Comparison of ENCODE assay signal across 10 mouse cellular contexts in the genomic region with DNA sequence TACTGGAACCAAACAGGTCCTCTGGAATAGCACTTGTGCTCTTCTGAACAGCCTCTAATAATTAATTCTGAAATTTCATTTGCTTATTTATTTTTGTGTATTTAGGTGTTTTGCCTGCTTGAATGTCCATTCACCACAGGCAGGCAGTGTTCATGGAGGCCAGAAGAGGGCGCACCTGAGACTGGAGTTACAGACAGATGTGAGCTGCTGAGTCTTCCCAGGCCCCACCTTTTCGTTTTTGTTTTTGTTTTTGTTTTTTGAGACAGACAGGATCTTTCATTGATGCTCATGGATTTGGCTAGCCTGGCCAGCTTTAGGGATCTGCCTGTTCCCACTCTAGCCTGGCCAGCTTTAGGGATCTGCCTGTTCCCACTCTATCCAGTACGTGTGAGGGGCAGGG. TPM values are rescaled to one million over a fixed set of nuclear protein-coding genes. Genes with fewer than 3 reads are reported as not detected.
DNase-seq lines count a peak whose midpoint lies in the region; ATAC-seq and TF ChIP-seq lines count a peak whose summit lies in the region.
"Had no signal": no experiment of that assay in that cellular context is flagged by ENCODE, and none has a peak within 500 bp of the region (broad histone marks: within the 10 kb centered on the region; RNA-seq: fewer than 3 reads in every experiment).

No protein-coding gene starts in this region.

- no peak overlapping the region for H3K4me3 ChIP-seq in cortical plate, adult 2 months (ENCODE audit: insufficient read depth, low read length)

- peak; percentile 49 for DNase-seq in embryo, embryonic 10 days (ENCODE audit: low spot score)
- no peak for DNase-seq in embryo, embryonic 9.5 days (ENCODE audit: extremely low spot score)
- DNase-seq in right cerebral cortex, adult 18-20 months = peak; percentile 33
- no peak for DNase-seq in right cerebral cortex, postnatal 36 days (ENCODE audit: low spot score in 2 of 2)
- DNase-seq in kidney, postnatal 36 days = peak; percentile 54 to 84
- DNase-seq in retina, embryonic 14.5 days (ENCODE audit: low spot score) = peak; percentile 43

- H3K4me1 ChIP-seq in cortical plate, adult 2 months (ENCODE audit: control insufficient read depth, insufficient read depth, low read length) = peaks cover 2% of the 10 kb centered on the region; the same call in 1 of the 2 replicates

- H3K27ac ChIP-seq in cortical plate, adult 2 months (ENCODE audit: insufficient read depth, low read length) = no peak overlapping the region

- no peak for ATAC-seq in activated CD4-positive, CD25-positive, alpha-beta regulatory T cell, adult 4 months

- TF ChIP-seq POLR2A in cortical plate, adult 2 months (IDR thresholded peaks at IDR 0.05; ENCODE audit: extremely low read depth, insufficient read depth, low read length) = no peak

- TF ChIP-seq CTCF in cortical plate, adult 2 months (IDR thresholded peaks at IDR 0.05; ENCODE audit: extremely low read depth, insufficient read depth, low read length) = peak; percentile 56

RNA-seq across cellular contexts. Expression of a gene that starts 9.6 kb away (rescaled TPM):
- polyA plus RNA-seq in cortical plate, adult 2 months (2012; rRNA removed) = 1.0 and 1.1 TPM in 2 replicates
- polyA plus RNA-seq in activated CD4-positive, CD25-positive, alpha-beta regulatory T cell, adult 4 months (2017; shearing (Covaris generic)) = not detected

RNA-seq across cellular contexts. Expression of a gene that starts 24.6 kb away (rescaled TPM):
- 0.95 and 1.8 TPM in 2 replicates for polyA plus RNA-seq in cortical plate, adult 2 months (2012; rRNA removed)
- 1 to 10 TPM in 1 of 2 experiments, not detected in 1; 1.8 TPM for polyA plus RNA-seq in activated CD4-positive, CD25-positive, alpha-beta regulatory T cell, adult 4 months (2017; shearing (Covaris generic))

RNA-seq across cellular contexts. Expression of a gene that starts 31.5 kb away (rescaled TPM):
- polyA plus RNA-seq in cortical plate, adult 2 months (2012; rRNA removed) = 51.5 and 66.4 TPM in 2 replicates
- polyA plus RNA-seq in activated CD4-positive, CD25-positive, alpha-beta regulatory T cell, adult 4 months (2017; shearing (Covaris generic)) = 100 to 1,000 TPM; 548 to 785 TPM

RNA-seq across cellular contexts. Expression of a gene that starts 35.9 kb away (rescaled TPM):
- not detected in 2 replicates for polyA plus RNA-seq in cortical plate, adult 2 months (2012; rRNA removed)
- polyA plus RNA-seq in activated CD4-positive, CD25-positive, alpha-beta regulatory T cell, adult 4 months (2017; shearing (Covaris generic)) = not detected
- polyA plus RNA-seq: gonadal fat pad, adult 2 months; lung, embryonic 16.5 days had no signal

RNA-seq across cellular contexts. Expression of a gene that starts 40.6 kb away (rescaled TPM):
- polyA plus RNA-seq in cortical plate, adult 2 months (2012; rRNA removed) = 10.9 and 13.4 TPM in 2 replicates
- polyA plus RNA-seq in activated CD4-positive, CD25-positive, alpha-beta regulatory T cell, adult 4 months (2017; shearing (Covaris generic)) = 100 to 1,000 TPM; 152 to 248 TPM

Comparison
In these comparisons a context has a peak if more than half of its experiments do, and no peak if none do; other contexts are left out.
1. DNase-seq: peak in embryo, embryonic 10 days (single experiment), right cerebral cortex, adult 18-20 months (single experiment), kidney, postnatal 36 days (2 of 2) and retina, embryonic 14.5 days (single experiment); none in embryo, embryonic 9.5 days (single experiment) and right cerebral cortex, postnatal 36 days (0 of 2).